Mouse (Mus musculus) heart, embryonic 14.5 days (tissue): Measurements from ENCODE around the gene Cd9. TPM values are rescaled to one million over a fixed set of nuclear protein-coding genes. Genes with fewer than 3 reads are reported as not detected.
"Not testable (repeated sequence)": the region's sequence is repeated elsewhere in the genome, so short reads cannot be mapped to it uniquely, and the experiment has no call there.

ENCODE experiments used
- ATAC-seq: fragments of 200-750 bp; cut with Nextera tagmentation; 2 replicates; pipeline ENCODE4 v1.8.0; 2017; ENCODE audit warnings: low read depth, moderate TSS enrichment; ENCODE audit not compliant: insufficient number of reproducible peaks, insufficient read depth, low FRiP score
- H3K27ac ChIP-seq, 2 experiments: fragments of 200-500 bp in 1 of 2; fragments of 300-500 bp in 1 of 2; sonication (generic) in 1 of 2; replicated peaks in 1 of 2; 2 replicates each; pipeline ENCODE4 v1.5.1; 2012 to 2014; ENCODE audit warnings: low read depth in 2 of 2, low read length in 2 of 2, control low read depth in 1 of 2, mild to moderate bottlenecking in 1 of 2, mixed read lengths in 1 of 2; ENCODE audit not compliant: control insufficient read depth in 1 of 2, insufficient read depth in 1 of 2
- H3K27me3 ChIP-seq: fragments of 300-500 bp; sonication (generic); 2 replicates; pipeline ENCODE4 v1.6.1; 2014; ENCODE audit warnings: mild to moderate bottlenecking, low read length, control low read depth; ENCODE audit not compliant: control insufficient read depth, insufficient read depth
- H3K36me3 ChIP-seq: fragments of 300-500 bp; sonication (generic); 2 replicates; pipeline ENCODE4 v1.6.1; 2014; ENCODE audit warnings: mild to moderate bottlenecking, control low read depth, low read length, mixed read lengths; ENCODE audit not compliant: control insufficient read depth, insufficient read depth
- H3K4me1 ChIP-seq, 2 experiments: fragments of 200-500 bp in 1 of 2; fragments of 300-500 bp in 1 of 2; sonication (generic) in 1 of 2; 2 replicates each; pipeline ENCODE4 v1.6.1; 2012 to 2014; ENCODE audit warnings: low read length in 2 of 2, control low read depth in 1 of 2, mixed read lengths in 1 of 2; ENCODE audit not compliant: control insufficient read depth in 2 of 2, insufficient read depth in 2 of 2
- H3K4me2 ChIP-seq: fragments of 300-500 bp; sonication (generic); 2 replicates; pipeline ENCODE4 v1.6.1; 2014; ENCODE audit warnings: mild to moderate bottlenecking, low read length
- H3K4me3 ChIP-seq, 2 experiments: fragments of 200-500 bp in 1 of 2; fragments of 300-500 bp in 1 of 2; sonication (generic) in 1 of 2; 2 replicates each; pipeline ENCODE4 v1.5.1; 2012 to 2014; ENCODE audit warnings: low read length in 2 of 2, mild to moderate bottlenecking in 2 of 2, control low read depth in 1 of 2, low read depth in 1 of 2, moderate library complexity in 1 of 2; ENCODE audit not compliant: control insufficient read depth in 1 of 2, insufficient read depth in 1 of 2
- H3K9ac ChIP-seq: fragments of 300-500 bp; sonication (generic); 2 replicates; pipeline ENCODE4 v1.6.1; 2014; ENCODE audit warnings: mild to moderate bottlenecking, low read length
- H3K9me3 ChIP-seq: fragments of 300-500 bp; sonication (generic); 2 replicates; pipeline ENCODE4 v1.6.1; 2016; ENCODE audit warnings: low read length, control low read depth; ENCODE audit not compliant: control insufficient read depth
- WGBS: fragments of 180-500 bp; shearing (Covaris S2); extraction: QIAGEN DNeasy Blood & Tissue Kit; methylation state at CpG from one replicate; pipeline ENCODE4 v1.1.7; 2014; 5-methylcytosine and 5-hydroxymethylcytosine counted together
- polyA plus RNA-seq: library from polyadenylated mRNA; unstranded; fragments of >200 nt; fragmentation: Nextera tagmentation; extraction: Ambion mirVana; gene quantifications from 2 replicates; pipeline ENCODE4 v1.2.1, GENCODE M21; 2014

Gene Cd9
- polyA plus RNA-seq, 1 experiment from 2014 or later: 91.8 TPM

DNA sequence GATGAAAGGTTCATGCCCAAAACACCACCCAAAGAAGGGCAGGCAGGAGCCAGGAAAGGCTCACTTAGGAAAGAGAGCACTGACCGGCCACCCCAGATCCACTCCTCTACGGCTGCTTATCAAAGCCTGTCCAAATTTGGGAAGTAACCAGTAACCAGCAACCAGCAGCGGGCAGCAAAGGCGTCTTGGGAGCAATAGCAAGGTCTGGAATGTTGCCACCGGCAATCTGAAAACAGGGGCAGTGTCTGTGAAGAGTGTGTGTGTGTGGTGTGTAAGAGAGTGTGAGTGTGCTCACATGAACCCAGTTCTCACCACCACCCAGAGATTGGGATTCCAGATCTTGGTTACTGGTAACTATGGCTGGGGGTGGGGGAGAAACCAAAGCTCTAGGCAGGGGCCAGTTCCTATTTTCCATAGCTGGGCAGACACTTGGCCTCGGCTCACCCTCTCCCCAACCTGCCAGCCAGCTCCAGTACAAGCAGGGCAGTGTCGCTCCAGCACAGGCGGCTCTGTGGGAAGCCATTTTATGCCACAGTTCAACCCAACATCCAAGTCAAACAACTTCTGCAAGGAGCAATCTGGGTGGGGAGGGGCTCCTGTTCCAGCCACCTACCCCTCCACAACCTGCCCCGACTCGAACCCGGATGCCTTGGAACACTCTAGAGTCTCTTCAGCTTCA, 4.6 kb downstream of the Cd9 start:
- 60% methylated on average over 11 of the region's 11 CpGs for WGBS
- Histone ChIP-seq H3K36me3 (no peaks in the 10 kb centered on the region), H3K4me3 (no peak overlapping the region), H3K4me2 (no peak overlapping the region), H3K27ac (no peak overlapping the region), H3K9ac (no peak overlapping the region), H3K27me3 (peaks cover 25% of the 10 kb centered on the region), H3K9me3 (no peaks in the 10 kb centered on the region), H3K4me1 (peaks cover 30 to 42% of the 10 kb centered on the region in 2 experiments)
- ATAC-seq: no peak

DNA sequence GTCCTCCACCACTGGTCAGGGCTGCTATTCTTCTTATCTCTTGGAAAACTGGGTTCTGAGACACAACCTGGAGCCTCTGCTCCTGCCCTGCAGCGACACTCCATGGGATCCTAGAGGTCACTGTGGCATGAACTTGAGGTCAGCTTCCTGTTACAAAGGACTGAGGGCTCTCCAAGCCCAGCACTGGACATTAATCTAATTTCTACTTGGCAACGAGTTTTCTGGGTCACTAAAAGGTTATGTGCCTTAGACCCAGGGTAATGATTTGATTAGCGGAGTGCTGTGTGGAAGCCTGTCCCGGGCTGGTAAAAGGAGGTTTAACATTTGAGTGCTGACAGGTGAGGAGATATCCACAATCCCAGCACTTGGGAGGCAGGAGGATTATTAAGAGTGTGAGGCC, 9.0 kb downstream of the Cd9 start:
- 10% methylated on average over 4 of the region's 4 CpGs for WGBS
- Histone ChIP-seq H3K36me3 (no peaks in the 10 kb centered on the region), H3K27ac (0 out of 4 replicates have a peak overlapping the region, but pooled peaks of 1 of the 2 experiments have one; percentile 37), H3K4me1 (peaks cover 45 to 56% of the 10 kb centered on the region in 2 experiments), H3K9me3 (no peaks in the 10 kb centered on the region), H3K27me3 (peaks cover 8% of the 10 kb centered on the region), H3K4me2 (no peak overlapping the region; the same call in 1 of the 2 replicates), H3K9ac (no peak overlapping the region), H3K4me3 (no peak overlapping the region)
- ATAC-seq: no peak

DNA sequence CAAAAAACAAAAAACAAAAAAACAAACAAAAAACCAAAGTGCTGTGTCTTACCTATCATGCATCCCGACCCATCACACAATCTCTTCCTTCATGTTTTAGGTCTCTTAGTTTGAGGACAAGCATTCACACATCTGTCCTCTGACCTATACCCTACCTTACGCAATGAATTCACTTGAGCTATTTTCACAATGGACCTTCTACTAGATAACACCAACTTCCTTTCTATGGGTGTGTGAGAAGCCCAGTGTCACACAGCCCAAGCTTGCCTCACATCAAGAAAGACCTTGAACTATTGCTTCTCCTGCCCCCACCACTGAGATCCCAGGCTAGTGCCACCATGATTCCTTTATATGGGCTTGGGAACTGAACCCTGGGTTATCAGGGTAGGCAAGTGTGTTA, 9.9 kb downstream of the Cd9 start:
- H3K9me3 ChIP-seq: no peaks in the 10 kb centered on the region
- 80% methylated on average over 2 of the region's 2 CpGs for WGBS

DNA sequence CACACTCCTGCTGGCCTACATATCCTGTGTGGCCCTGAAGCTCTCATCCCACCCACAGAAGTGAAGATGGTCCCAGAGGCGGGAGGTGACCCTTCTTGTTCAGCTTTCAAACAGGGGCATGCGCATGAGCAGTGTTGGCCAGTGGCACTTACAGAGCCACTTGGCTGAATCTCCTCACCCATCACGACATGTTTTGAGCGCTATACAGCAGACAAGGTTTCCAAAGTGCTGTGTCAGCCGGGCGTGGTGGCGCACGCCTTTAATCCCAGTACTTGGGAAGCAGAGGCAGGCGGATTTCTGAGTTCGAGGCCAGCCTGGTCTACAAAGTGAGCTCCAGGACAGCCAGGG, 10.3 kb downstream of the Cd9 start:
- H3K27me3 ChIP-seq, ATAC-seq, H3K9ac ChIP-seq, H3K36me3 ChIP-seq, H3K27ac ChIP-seq, H3K9me3 ChIP-seq, H3K4me3 ChIP-seq, H3K4me2 ChIP-seq: not testable (repeated sequence)
- 91% methylated on average over 10 of the region's 10 CpGs for WGBS
- H3K4me1 ChIP-seq: peaks cover 40 to 48% of the 10 kb centered on the region in 2 experiments

More for the DNA sequence above, 9.9 kb downstream of the Cd9 start:
- Histone ChIP-seq H3K4me2 (no peak overlapping the region), H3K36me3 (no peaks in the 10 kb centered on the region), H3K4me3 (no peak overlapping the region), H3K27ac (no peak overlapping the region), H3K4me1 (peaks cover 45 to 53% of the 10 kb centered on the region in 2 experiments), H3K9ac (no peak overlapping the region), H3K27me3 (peaks cover 8% of the 10 kb centered on the region; the same call in 1 of the 2 replicates)
- no peak for ATAC-seq

DNA sequence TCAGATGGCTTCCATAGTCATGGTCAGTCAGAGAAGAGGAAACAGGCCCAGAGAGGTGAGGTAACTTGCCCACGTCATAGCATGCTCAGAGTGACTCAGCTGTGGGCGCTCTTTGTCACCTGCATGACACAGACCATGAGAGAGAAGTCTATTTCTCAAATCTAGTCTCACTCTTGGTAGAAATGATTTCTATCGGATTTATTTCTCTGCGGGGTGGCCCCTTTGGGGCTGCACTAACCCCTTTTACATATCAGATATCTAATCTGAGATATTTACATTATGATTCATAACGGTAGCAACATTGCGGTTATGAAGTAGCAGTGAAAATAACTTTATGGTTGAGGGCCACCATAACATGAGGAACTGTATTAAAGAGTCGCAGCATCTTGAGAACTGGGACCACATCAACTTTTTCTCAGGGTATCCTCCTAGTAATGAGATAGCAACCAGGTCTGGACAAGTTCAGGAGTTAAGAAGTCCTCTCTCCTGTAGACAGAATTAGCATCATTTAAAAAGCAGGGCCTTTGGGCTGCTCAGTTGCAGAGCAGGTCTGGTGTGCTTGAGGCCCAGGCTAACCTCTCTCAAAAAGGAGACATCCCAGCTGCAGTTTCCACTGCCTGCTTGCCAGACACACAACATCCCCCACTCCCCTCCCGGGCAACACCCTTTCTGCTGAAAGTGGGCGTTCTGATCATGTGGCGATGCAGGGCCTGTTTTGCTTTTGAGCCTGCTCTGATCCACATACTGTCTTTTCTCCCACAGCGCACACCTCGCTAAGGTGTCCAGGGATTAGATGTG, 10.9 kb downstream of the Cd9 start:
- Histone ChIP-seq H3K9me3 (no peaks in the 10 kb centered on the region), H3K27ac (no peak overlapping the region), H3K27me3 (peaks cover 8% of the 10 kb centered on the region; the same call in 1 of the 2 replicates), H3K4me2 (no peak overlapping the region), H3K36me3 (no peaks in the 10 kb centered on the region), H3K4me3 (no peak overlapping the region), H3K9ac (no peak overlapping the region; the same call in 1 of the 2 replicates), H3K4me1 (peaks cover 40 to 46% of the 10 kb centered on the region in 2 experiments)
- 80% methylated on average over 12 of the region's 12 CpGs for WGBS
- ATAC-seq: no peak

DNA sequence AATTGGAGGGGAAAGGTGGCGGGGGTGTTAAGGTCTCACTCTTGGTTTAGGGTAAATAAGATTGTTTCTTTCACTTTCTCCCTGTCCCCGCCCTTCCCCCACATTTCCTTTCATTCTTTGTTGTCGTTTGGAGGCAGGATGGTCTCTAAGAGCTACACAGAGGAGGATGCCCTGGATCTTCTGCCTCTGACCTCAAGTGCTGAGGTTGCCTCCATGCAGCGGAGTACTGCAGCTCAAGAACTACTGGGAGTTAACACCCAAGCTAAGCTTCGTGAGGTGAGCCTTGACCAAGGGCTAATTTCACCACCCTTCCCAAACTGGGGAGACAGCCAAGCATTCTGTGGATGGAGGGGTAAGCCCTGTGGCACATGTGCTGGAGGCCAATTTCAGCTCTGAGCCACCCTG, 12.2 kb downstream of the Cd9 start:
- H3K4me2 ChIP-seq: no peak overlapping the region
- H3K36me3 ChIP-seq: no peaks in the 10 kb centered on the region
- no peak for ATAC-seq
- peaks cover 8% of the 10 kb centered on the region; the same call in 1 of the 2 replicates for H3K27me3 ChIP-seq
- peaks cover 40 to 46% of the 10 kb centered on the region in 2 experiments for H3K4me1 ChIP-seq
- peak overlapping the region; percentile 58 to 76 for H3K27ac ChIP-seq
- no peak overlapping the region for H3K9ac ChIP-seq
- H3K4me3 ChIP-seq: no peak overlapping the region
- 51% methylated on average over 5 of the region's 5 CpGs for WGBS
- H3K9me3 ChIP-seq: no peaks in the 10 kb centered on the region

DNA sequence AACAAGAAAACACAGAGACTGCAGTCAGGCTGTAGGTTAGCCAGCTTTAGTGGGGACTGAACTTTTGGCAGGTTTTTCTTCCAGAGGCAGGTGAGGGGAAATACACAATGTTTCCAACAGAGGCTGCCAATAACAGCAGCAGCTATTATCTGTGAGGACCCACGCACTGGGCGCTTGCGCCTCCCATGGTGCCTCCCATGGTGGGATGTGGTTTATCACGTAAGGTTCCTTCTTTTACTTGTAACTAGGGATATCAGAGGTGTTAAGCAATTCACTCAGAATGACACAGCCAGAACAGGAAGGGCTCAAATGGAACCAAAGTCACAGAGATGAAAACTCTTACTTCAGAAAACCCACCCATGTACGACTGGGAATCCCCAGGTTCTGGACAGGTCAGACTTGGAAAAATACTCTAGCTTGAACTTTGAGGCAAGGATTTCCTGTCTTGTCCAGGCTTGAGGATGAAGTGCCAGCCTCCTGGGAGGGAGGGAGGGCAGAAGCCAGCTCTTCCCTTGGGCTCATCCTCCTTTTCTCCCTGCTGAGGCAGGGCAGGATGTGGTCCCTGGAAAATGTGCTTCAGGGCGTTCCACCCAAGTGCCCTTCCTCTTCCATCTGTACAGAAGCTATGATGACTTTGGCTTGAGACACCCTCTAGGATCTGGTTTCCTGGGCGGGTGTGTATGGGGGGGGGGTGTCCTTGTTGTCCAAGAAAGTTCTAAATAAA, 12.8 kb downstream of the Cd9 start:
- Histone ChIP-seq H3K9me3 (no peaks in the 10 kb centered on the region), H3K4me2 (0 out of 2 replicates have a peak overlapping the region, but pooled peaks have one; percentile 1), H3K36me3 (no peaks in the 10 kb centered on the region), H3K4me1 (peaks cover 40 to 46% of the 10 kb centered on the region in 2 experiments), H3K4me3 (no peak overlapping the region), H3K9ac (no peak overlapping the region), H3K27me3 (peaks cover 8% of the 10 kb centered on the region; the same call in 1 of the 2 replicates), H3K27ac (peak overlapping the region; percentile 70 to 76)
- ATAC-seq: 0 out of 2 replicates have a peak, but pooled peaks have one; percentile 33
- 44% methylated on average over 7 of the region's 7 CpGs for WGBS
